Mouse (Mus musculus) CD4-positive, CD25-positive, alpha-beta regulatory T cell, adult 2 months (primary cell): ENCODE results near the gene Mrpl42.
"Not testable (repeated sequence)": the region's sequence is repeated elsewhere in the genome, so short reads cannot be mapped to it uniquely, and the experiment has no call there.

Experiments used
- DNase-seq: peaks from one replicate; pipeline ENCODE4 v3.0.0-alpha.2; 2012; ENCODE audit warnings: low read depth, low spot score

Gene Mrpl42

GRCm38 (mm10) chr10:95501463-95502081, at the start of gene Mrpl42:
Gene Mrpl42 (minus strand): TSS chr10:95501940.
- DNase-seq, result peak; percentile 81

GRCm38 (mm10) chr10:95550506-95550905, 48.8 kb upstream of the Mrpl42 start:
- DNase-seq, result peak; percentile 66

- not testable (repeated sequence) for DNase-seq
Measured at GRCm38 (mm10) chr10:95549080-95549479, 47.3 kb upstream of the Mrpl42 start.

GRCm38 (mm10) chr10:95548154-95548826, 46.5 kb upstream of the Mrpl42 start:
- DNase-seq, result no peak

- no peak for DNase-seq
Measured at GRCm38 (mm10) chr10:95546178-95546577, 44.4 kb upstream of the Mrpl42 start.

GRCm38 (mm10) chr10:95545051-95545450, 43.3 kb upstream of the Mrpl42 start:
- DNase-seq, result no peak

- DNase-seq, result no peak
Measured at GRCm38 (mm10) chr10:95544651-95545050, 42.9 kb upstream of the Mrpl42 start.

- DNase-seq, result no peak
Measured at GRCm38 (mm10) chr10:95544004-95544403, 42.3 kb upstream of the Mrpl42 start.

- no peak for DNase-seq
Measured at GRCm38 (mm10) chr10:95543377-95543776, 41.6 kb upstream of the Mrpl42 start.

- DNase-seq, result no peak
Measured at GRCm38 (mm10) chr10:95542916-95543315, 41.2 kb upstream of the Mrpl42 start.

- DNase-seq, result no peak
Measured at GRCm38 (mm10) chr10:95539841-95540240, 38.1 kb upstream of the Mrpl42 start.

GRCm38 (mm10) chr10:95539260-95539659, 37.5 kb upstream of the Mrpl42 start:
- no peak for DNase-seq

- no peak for DNase-seq
Measured at GRCm38 (mm10) chr10:95536222-95536541, 34.4 kb upstream of the Mrpl42 start.

GRCm38 (mm10) chr10:95535399-95536221, 33.9 kb upstream of the Mrpl42 start:
- DNase-seq, result no peak

- no peak for DNase-seq
Measured at GRCm38 (mm10) chr10:95533382-95533781, 31.6 kb upstream of the Mrpl42 start.

GRCm38 (mm10) chr10:95532916-95533315, 31.2 kb upstream of the Mrpl42 start:
- DNase-seq, result no peak

GRCm38 (mm10) chr10:95530551-95531121, 28.9 kb upstream of the Mrpl42 start:
- DNase-seq, result no peak

- no peak for DNase-seq
Measured at GRCm38 (mm10) chr10:95526495-95527122, 24.9 kb upstream of the Mrpl42 start.

GRCm38 (mm10) chr10:95525871-95526270, 24.1 kb upstream of the Mrpl42 start:
- no peak for DNase-seq

- no peak for DNase-seq
Measured at GRCm38 (mm10) chr10:95525037-95525675, 23.4 kb upstream of the Mrpl42 start.

- DNase-seq, result no peak
Measured at GRCm38 (mm10) chr10:95517656-95518055, 15.9 kb upstream of the Mrpl42 start.
